Mouse (Mus musculus) frontal cortex, adult 2 months (tissue): Measurements from ENCODE around the gene Aebp1. TPM values are rescaled to one million over a fixed set of nuclear protein-coding genes. Genes with fewer than 3 reads are reported as not detected.

ENCODE experiments used
- DNase-seq, 2 experiments: peaks; one replicate each; pipeline ENCODE4 v3.0.0; 2022; ENCODE audit warnings: low spot score in 1 of 2; ENCODE audit errors: extremely low spot score in 1 of 2
- polyA plus RNA-seq: library from polyadenylated mRNA; depleted of rRNA; stranded (reverse); fragments of >200 nt; gene quantifications from 2 replicates; pipeline ENCODE4 v1.2.3, GENCODE M21; 2012; rRNA removed

Gene Aebp1
- polyA plus RNA-seq, 1 experiment = 20.3 TPM

GRCm38 (mm10) chr11:5918111-5918510, 56.4 kb downstream of the Aebp1 start:
- DNase-seq = no peak

DNA sequence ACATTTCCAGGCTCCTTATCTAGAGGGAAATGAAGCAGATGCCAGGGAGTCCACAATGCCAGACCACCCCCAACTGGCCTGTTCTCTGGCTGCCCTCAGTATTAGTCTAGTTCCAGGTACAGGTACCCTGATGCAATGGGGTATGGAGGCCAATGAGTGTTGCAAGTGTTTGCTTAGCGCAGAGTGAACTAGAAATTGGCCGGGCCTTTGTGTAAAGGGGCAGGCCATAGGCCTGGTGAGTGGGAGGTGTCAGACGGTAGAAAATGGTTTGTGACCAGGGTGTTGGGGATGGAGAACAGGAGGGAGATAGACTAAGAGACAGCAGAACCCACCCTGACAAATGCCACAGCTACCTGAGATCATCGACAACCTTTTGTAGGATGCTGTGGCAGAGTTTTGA, 57.9 kb downstream of the Aebp1 start:
- no peak for DNase-seq

DNA sequence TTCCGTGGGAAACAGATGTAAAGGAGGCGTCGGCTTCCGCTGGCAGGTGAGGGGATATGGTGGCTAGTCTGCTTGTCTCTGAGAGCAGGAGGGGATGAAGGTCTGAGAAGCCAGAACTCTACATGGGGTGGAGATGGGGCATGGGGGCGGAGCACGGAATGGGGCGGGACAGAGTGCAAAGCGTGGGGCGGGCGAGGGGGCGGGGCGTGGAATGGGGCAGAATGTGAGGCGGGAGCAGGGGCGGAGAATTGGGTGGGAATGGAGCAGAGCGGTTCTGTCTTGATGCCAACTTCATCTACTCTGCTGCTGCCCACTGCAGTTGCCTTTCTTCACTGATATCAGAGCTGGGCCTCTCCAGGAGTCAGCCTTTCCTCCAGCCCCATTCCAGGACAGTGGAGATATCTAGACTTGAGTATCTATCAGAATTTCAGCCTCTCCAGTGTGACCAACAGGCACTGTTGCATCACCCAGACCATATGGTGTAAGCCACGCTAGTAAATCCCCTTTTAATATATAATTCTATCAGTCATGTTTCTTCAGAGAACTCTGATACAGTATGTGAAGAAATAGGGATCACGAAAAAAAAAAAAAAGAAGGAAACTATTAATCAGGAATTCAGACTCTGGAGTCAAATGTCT, 58.7 kb downstream of the Aebp1 start:
- no peak for DNase-seq

Other genes with a start within 250 kb of the Aebp1 start
- gene Mrps24, start 146.3 kb upstream of the Aebp1 start, polyA plus RNA-seq = 95.5 and 98.3 TPM in 2 replicates
- gene Urgcp, start 99.6 kb upstream of the Aebp1 start, polyA plus RNA-seq = 33.8 and 34.4 TPM in 2 replicates
- 74.8 and 85.2 TPM in 2 replicates for gene Dbnl, start 73.5 kb upstream of the Aebp1 start, polyA plus RNA-seq
- gene Pgam2, start 58.2 kb upstream of the Aebp1 start, polyA plus RNA-seq = 9.4 and 11.0 TPM in 2 replicates
- gene Polm, start 23.9 kb upstream of the Aebp1 start, polyA plus RNA-seq = 10.8 and 15.9 TPM in 2 replicates
- 28.1 and 28.8 TPM in 2 replicates for gene Pold2, start 16.3 kb downstream of the Aebp1 start, polyA plus RNA-seq
- not detected in 2 replicates for gene Myl7, start 36.8 kb downstream of the Aebp1 start, polyA plus RNA-seq
- 0.97 and 1.1 TPM in 2 replicates for gene Gck, start 88.1 kb downstream of the Aebp1 start, polyA plus RNA-seq
- gene Ykt6, start 93.7 kb downstream of the Aebp1 start, polyA plus RNA-seq = 61.1 and 61.9 TPM in 2 replicates
- gene Camk2b, start 204.4 kb downstream of the Aebp1 start, polyA plus RNA-seq = 594 and 605 TPM in 2 replicates